Mouse (Mus musculus) hindbrain, postnatal 0 days (tissue): ENCODE results near the gene Spaar. TPM values are rescaled to one million over a fixed set of nuclear protein-coding genes. Genes with fewer than 3 reads are reported as not detected.

Experiments
- ATAC-seq: fragments of 200-750 bp; cut with Nextera tagmentation; 2 replicates; pipeline ENCODE4 v1.8.0; 2017; ENCODE audit warnings: mild to moderate bottlenecking, moderate TSS enrichment, moderate library complexity
- DNase-seq: peaks from one replicate; pipeline ENCODE4 v3.0.0-alpha.2; 2015; ENCODE audit warnings: low spot score
- H3K27ac ChIP-seq: fragments of 300-500 bp; sonication (generic); 2 replicates; pipeline ENCODE4 v1.5.1; 2014; ENCODE audit warnings: mild to moderate bottlenecking
- H3K27me3 ChIP-seq: fragments of 300-500 bp; sonication (generic); 2 replicates; pipeline ENCODE4 v1.6.1; 2014; ENCODE audit warnings: low read length, mixed read lengths; ENCODE audit not compliant: insufficient read depth
- H3K36me3 ChIP-seq: fragments of 300-500 bp; sonication (generic); 2 replicates; pipeline ENCODE4 v1.6.1; 2014; ENCODE audit warnings: low read length, mixed read lengths; ENCODE audit not compliant: insufficient read depth
- H3K4me1 ChIP-seq: fragments of 300-500 bp; sonication (generic); 2 replicates; pipeline ENCODE4 v1.6.1; 2014; ENCODE audit warnings: antibody characterized with exemption, low read length, mixed read lengths; ENCODE audit not compliant: insufficient read depth
- H3K4me2 ChIP-seq: fragments of 300-500 bp; sonication (generic); 2 replicates; pipeline ENCODE4 v1.6.1; 2014; ENCODE audit warnings: low read depth, mild to moderate bottlenecking, low read length, moderate library complexity, mixed read lengths
- H3K4me3 ChIP-seq: fragments of 300-500 bp; sonication (generic); 2 replicates; pipeline ENCODE4 v1.5.1; 2014; ENCODE audit warnings: low read length
- H3K9ac ChIP-seq: fragments of 300-500 bp; sonication (generic); replicated peaks from 2 replicates; pipeline ENCODE4 v1.6.1; 2014; ENCODE audit warnings: mild to moderate bottlenecking, low read length, moderate library complexity, mixed read lengths
- H3K9me3 ChIP-seq: fragments of 300-500 bp; sonication (generic); 2 replicates; pipeline ENCODE4 v1.6.1; 2016; ENCODE audit warnings: low read length, mixed read lengths
- CTCF ChIP-seq: IDR thresholded peaks from 2 replicates; pipeline ENCODE4 v1.5.1; 2016; ENCODE audit warnings: antibody characterized with exemption, control low read depth, low read depth
- WGBS: fragments of 180-500 bp; shearing (Covaris S2); extraction: QIAGEN DNeasy Blood & Tissue Kit; methylation state at CpG from one replicate; pipeline ENCODE4 v1.1.7; 2014; 5-methylcytosine and 5-hydroxymethylcytosine counted together
- polyA plus RNA-seq: library from polyadenylated mRNA; unstranded; fragments of >200 nt; fragmentation: Nextera tagmentation; extraction: Ambion mirVana; gene quantifications from 2 replicates; pipeline ENCODE4 v1.2.1, GENCODE M21; 2015
- total RNA-seq: library from RNA; depleted of rRNA; stranded (reverse); fragments of >200 nt; gene quantifications from 2 replicates; pipeline ENCODE4 v1.2.3, GENCODE M21; 2014

Gene Spaar
- total and polyA plus RNA-seq, 2 experiments from 2014 or later = 0.08 to 0.10 TPM

DNA sequence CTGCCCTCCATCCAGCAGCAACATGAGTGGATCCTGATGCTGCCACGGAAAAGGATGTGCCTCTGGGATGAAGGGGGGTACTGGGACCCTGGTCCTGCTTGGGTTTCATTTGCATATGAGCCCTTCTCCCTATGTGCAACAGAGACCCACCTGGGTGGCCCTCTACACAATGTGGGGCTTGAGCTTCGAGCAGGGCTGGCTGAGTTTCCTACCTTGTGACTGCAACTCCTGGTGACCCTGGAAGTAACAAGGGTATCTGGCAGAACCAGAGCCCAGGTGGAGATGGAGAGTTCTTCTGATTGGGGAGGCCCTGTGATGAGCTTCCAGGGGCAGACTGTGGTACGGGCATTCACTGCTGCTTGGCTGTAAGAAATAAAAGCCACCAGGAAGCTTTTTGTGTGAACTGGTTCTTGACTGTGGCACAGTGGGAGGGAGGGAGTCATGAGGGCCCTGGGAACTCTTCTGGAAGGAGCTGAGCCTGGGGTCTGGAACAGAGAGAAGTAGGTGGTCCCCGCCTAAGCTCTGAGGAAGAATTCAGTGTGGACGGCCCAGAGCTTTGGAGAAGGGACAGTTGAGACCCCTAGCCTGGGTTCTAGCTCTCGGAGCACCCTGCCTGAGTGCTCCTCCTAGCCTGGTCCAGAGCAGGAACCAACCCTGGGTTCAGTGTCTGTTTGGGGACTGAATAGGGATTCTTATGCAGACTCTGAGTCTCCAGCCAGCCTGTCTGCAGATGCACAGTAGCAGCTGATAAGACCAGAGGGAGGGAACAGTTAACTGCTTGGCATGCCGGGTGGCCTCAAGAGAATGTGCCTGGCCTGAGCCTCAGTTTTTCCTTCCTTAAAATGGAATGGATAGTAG, 1.9 kb upstream of the Spaar start:
- 71% methylated on average over 7 of the region's 7 CpGs for WGBS
- no peak for DNase-seq
- no peak for TF ChIP-seq CTCF
- H3K9ac ChIP-seq = no peak overlapping the region
- peak overlapping the region; percentile 16; the same call in 1 of the 2 replicates for H3K27ac ChIP-seq
- no peaks in the 10 kb centered on the region for H3K4me1 ChIP-seq
- H3K27me3 ChIP-seq = no peaks in the 10 kb centered on the region
- no peaks in the 10 kb centered on the region for H3K9me3 ChIP-seq
- H3K36me3 ChIP-seq = no peaks in the 10 kb centered on the region
- no peak for ATAC-seq
- H3K4me2 ChIP-seq = no peak overlapping the region
- no peak overlapping the region for H3K4me3 ChIP-seq

DNA sequence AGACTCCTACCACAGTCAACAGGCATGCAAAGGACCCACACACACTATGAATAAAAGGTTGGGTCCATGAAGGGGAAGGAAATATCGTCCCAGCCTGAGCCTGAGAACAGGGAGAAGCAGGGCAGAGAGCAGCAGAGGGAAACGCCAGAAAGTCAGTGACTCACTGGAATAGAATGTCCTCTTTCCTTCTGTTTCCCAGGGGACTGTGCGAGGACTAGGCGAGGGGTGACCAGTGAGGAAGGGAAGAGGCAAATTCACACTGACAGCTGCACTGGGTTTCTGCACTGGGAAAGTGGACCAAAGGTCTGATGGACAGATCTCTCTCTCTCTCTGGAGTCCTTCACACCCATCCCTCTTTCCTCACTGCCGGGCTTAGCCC, 1.3 kb upstream of the Spaar start:
- Histone ChIP-seq H3K27ac (no peak overlapping the region), H3K4me1 (no peaks in the 10 kb centered on the region), H3K27me3 (no peaks in the 10 kb centered on the region), H3K9me3 (no peaks in the 10 kb centered on the region), H3K9ac (no peak overlapping the region), H3K4me3 (no peak overlapping the region), H3K36me3 (no peaks in the 10 kb centered on the region), H3K4me2 (no peak overlapping the region)
- DNase-seq = no peak
- TF ChIP-seq CTCF = no peak
- ATAC-seq = no peak
- 69% methylated on average over 5 of the region's 5 CpGs for WGBS

DNA sequence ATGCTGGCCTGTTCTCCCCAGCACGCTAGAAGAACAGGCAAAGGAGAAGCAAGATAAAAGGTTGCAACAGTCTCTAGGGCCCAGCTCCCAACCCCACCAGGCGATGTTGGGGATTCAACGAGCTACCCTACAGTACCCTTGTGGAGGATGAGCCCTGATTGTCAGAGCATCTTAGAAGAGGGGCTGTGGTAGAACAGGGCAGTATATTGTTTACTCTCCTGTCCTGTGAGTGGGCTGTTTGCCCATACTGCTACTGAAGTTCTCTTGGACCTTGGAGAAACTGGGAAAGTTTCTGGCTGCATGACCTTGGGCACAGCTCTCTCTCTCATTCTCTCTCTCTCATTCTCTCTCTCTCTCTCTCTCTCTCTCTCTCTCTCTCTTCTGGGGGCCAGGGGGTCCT, 708 bp upstream of the Spaar start:
- ATAC-seq = no peak

DNA sequence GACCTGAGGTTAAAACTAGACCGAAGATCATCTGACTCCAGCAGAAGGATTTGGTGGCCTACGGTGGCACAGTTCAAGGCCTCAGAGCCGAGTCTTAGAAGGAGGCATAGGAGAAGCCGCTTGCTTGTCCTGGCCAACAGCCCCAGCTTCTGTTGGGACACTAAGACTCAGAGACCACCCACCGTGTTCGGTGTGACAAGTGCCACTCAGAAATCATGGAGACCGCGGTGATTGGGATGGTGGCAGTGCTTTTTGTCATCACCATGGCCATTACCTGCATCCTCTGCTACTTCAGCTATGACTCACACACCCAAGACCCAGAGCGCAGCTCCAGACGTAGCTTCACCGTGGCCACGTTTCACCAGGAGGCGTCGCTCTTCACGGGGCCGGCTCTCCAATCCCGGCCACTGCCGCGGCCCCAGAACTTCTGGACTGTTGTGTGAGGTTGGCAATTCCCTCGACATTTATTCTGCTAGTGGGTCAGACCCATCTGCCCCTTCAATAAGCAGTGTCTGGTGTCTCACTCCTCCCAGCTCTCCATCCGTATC, 990 bp downstream of the Spaar start:
- Histone ChIP-seq H3K4me1 (no peaks in the 10 kb centered on the region), H3K9me3 (no peaks in the 10 kb centered on the region), H3K4me2 (no peak overlapping the region), H3K9ac (no peak overlapping the region), H3K4me3 (no peak overlapping the region), H3K27me3 (no peaks in the 10 kb centered on the region), H3K36me3 (no peaks in the 10 kb centered on the region), H3K27ac (no peak overlapping the region)
- ATAC-seq = no peak
- no peak for TF ChIP-seq CTCF
- 74% methylated on average over 21 of the region's 21 CpGs for WGBS
- DNase-seq = no peak

More for the DNA sequence above, 708 bp upstream of the Spaar start:
- Histone ChIP-seq H3K27me3 (no peaks in the 10 kb centered on the region), H3K9ac (no peak overlapping the region), H3K36me3 (no peaks in the 10 kb centered on the region), H3K4me3 (no peak overlapping the region), H3K9me3 (no peaks in the 10 kb centered on the region), H3K27ac (no peak overlapping the region), H3K4me1 (no peaks in the 10 kb centered on the region), H3K4me2 (no peak overlapping the region)
- DNase-seq = no peak
- 84% methylated on average over 3 of the region's 3 CpGs for WGBS
- TF ChIP-seq CTCF = no peak

DNA sequence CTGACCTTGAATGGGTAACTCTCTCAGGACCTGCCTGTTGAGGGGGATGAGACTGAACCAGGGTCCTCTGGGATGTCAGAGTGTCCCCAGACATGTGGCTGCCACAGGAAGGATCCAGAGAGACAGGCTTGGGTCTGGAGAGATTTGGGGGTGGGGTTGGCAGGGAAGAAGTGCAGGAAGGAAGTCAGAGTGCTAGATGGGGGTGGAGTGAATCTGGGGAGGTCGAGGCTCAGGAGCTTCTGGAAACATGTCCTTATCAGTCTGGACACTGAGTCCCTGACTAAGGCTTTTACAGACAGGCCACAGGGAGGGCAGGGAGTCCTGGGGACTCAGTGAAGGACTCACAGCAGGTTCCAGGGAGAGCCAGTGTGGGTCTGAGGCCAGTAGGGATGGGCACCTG, 2.3 kb downstream of the Spaar start:
- DNase-seq (no peak), ATAC-seq (no peak)
- no peak overlapping the region for H3K9ac ChIP-seq
- no peaks in the 10 kb centered on the region for H3K4me1 ChIP-seq
- H3K27ac ChIP-seq = no peak overlapping the region
- no peaks in the 10 kb centered on the region for H3K27me3 ChIP-seq
- H3K4me3 ChIP-seq = no peak overlapping the region
- no peak overlapping the region for H3K4me2 ChIP-seq
- TF ChIP-seq CTCF = no peak
- no peaks in the 10 kb centered on the region for H3K9me3 ChIP-seq
- WGBS = 26% methylated on average over 1 of the region's 1 CpGs
- no peaks in the 10 kb centered on the region for H3K36me3 ChIP-seq

DNA sequence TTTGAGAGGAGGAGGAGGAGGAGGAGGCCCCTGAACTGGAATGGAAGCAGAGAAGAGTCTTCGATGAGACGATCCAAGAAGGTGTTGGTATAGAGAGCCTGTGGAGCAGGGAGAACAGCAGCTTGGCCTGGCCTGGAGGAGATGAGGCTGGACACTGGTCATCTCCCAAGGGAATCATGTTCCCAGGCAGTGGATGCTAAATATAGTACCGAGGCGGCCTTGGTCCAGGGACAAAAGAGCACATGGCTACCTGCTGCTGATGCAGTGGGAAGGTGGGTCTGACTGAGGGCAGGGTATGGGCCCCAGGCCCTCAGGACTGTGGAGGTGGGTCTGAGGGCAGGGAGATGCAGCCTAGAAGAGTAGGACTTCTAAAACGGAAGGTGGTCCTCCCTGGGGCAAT, 3.4 kb downstream of the Spaar start:
- H3K4me1 ChIP-seq = no peaks in the 10 kb centered on the region
- no peak for DNase-seq
- TF ChIP-seq CTCF = no peak
- no peak overlapping the region for H3K4me2 ChIP-seq
- ATAC-seq = no peak
- no peaks in the 10 kb centered on the region for H3K9me3 ChIP-seq
- 77% methylated on average over 5 of the region's 5 CpGs for WGBS
- no peak overlapping the region for H3K4me3 ChIP-seq
- no peaks in the 10 kb centered on the region for H3K27me3 ChIP-seq
- no peak overlapping the region for H3K27ac ChIP-seq
- no peak overlapping the region for H3K9ac ChIP-seq
- no peaks in the 10 kb centered on the region for H3K36me3 ChIP-seq

DNA sequence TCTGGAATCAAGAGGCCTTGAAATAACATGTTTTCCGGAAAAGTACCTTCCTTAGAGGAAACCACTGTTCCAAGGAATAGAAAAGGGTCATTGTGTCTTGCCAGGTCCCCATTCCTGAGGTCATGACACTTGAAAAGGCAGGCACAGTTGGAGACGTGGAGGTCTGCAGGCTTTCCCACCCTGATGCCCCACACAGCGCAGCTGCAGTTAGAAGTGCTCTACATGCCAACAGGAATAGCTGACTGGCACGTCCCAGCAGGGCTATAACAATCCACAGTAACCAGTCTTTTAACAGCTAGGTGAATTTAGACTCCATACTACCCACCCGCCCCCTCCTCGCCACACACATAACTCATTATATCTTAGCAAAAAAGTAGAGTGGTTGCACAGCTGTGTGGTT, 7.3 kb downstream of the Spaar start:
- no peak overlapping the region for H3K4me3 ChIP-seq
- H3K27me3 ChIP-seq = no peaks in the 10 kb centered on the region
- no peak for TF ChIP-seq CTCF
- ATAC-seq (no peak), DNase-seq (no peak)
- no peaks in the 10 kb centered on the region for H3K9me3 ChIP-seq
- H3K27ac ChIP-seq = no peak overlapping the region
- H3K4me1 ChIP-seq = no peaks in the 10 kb centered on the region
- H3K36me3 ChIP-seq = no peaks in the 10 kb centered on the region
- no peak overlapping the region for H3K4me2 ChIP-seq
- H3K9ac ChIP-seq = no peak overlapping the region
- WGBS = 55% methylated on average over 6 of the region's 6 CpGs
